Mouse (Mus musculus) megakaryocyte, embryonic 14.5 days (primary cell): ENCODE data around the gene Ikzf1. TPM values are rescaled to one million over a fixed set of nuclear protein-coding genes. Genes with fewer than 3 reads are reported as not detected.

Experiments used
- H3K27me3 ChIP-seq: replicated peaks from 2 replicates; pipeline ENCODE3; 2012; ENCODE audit warnings: inconsistent platforms
- H3K36me3 ChIP-seq: replicated peaks from 2 replicates; pipeline ENCODE3; 2012; ENCODE audit warnings: low read length, inconsistent platforms, mixed read lengths
- H3K4me1 ChIP-seq: 2 replicates; pipeline ENCODE4 v1.6.1; 2012; ENCODE audit warnings: inconsistent platforms
- H3K4me3 ChIP-seq: replicated peaks from 2 replicates; pipeline ENCODE3; 2012; ENCODE audit warnings: moderate library complexity, mild to moderate bottlenecking, inconsistent platforms
- H3K9me3 ChIP-seq: 2 replicates; pipeline ENCODE4 v1.6.1; 2012; ENCODE audit warnings: inconsistent platforms
- FLI1 ChIP-seq: IDR thresholded peaks from 2 replicates; pipeline ENCODE4 v1.6.1; 2012; ENCODE audit warnings: low read length, inconsistent platforms, mixed read lengths
- GATA1 ChIP-seq: IDR thresholded peaks from 3 replicates; pipeline ENCODE4 v1.6.1; 2012; ENCODE audit warnings: mixed read lengths, low read length, inconsistent platforms, borderline replicate concordance
- polyA plus RNA-seq: library from polyadenylated mRNA; stranded (reverse); fragments of >175 nt; gene quantifications from 2 replicates; pipeline ENCODE4 v1.2.3, GENCODE M21; 2012; ENCODE audit warnings: low replicate concordance; ENCODE audit not compliant: insufficient read depth

Gene Ikzf1
- polyA plus RNA-seq, 1 experiment = 15.2 TPM

DNA sequence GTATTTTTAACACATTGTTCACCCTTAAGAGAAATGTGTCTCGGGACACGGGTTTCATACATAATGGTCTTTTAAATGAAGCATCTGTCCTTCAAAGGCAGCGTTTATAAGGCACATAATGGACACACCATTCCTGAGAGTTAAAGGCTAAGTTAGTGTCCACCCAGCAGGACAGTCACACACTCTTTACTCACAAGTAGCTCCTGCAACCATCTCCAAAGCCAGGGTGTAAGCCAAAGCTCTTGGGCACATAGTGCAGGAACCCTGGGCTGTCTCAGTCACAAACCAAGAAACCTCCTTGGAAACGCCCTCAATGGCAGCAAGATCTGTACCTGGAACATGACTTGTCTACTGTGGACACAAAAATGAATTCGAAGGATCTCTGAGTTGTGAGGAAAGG lies 68.1 kb downstream of the Ikzf1 start:
- TF ChIP-seq GATA1 (no peak), FLI1 (no peak)
- H3K9me3 ChIP-seq = no peaks in the 10 kb centered on the region
- no peak overlapping the region for H3K4me3 ChIP-seq
- H3K4me1 ChIP-seq = no peaks in the 10 kb centered on the region; the same call in 1 of the 2 replicates
- peaks cover 83% of the 10 kb centered on the region for H3K36me3 ChIP-seq
- no peaks in the 10 kb centered on the region for H3K27me3 ChIP-seq

DNA sequence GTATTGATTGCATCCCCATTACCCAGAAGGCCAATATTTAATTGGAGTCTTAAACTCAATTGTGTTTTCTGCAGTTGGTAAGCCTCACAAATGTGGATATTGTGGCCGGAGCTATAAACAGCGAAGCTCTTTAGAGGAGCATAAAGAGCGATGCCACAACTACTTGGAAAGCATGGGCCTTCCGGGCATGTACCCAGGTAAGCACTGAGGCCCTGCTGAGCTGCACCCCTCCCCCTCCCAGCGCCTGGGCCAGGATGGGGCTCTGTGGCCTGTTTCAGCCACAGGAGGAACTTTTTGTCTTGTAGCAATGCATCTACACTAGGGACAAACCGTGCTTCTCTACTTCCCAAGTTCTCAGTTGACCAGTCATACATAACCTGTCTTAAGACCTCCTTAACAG lies 73.3 kb downstream of the Ikzf1 start:
- peaks cover 65% of the 10 kb centered on the region for H3K36me3 ChIP-seq
- TF ChIP-seq FLI1 (no peak), GATA1 (no peak)
- H3K27me3 ChIP-seq = no peaks in the 10 kb centered on the region
- no peak overlapping the region for H3K4me3 ChIP-seq
- no peaks in the 10 kb centered on the region for H3K9me3 ChIP-seq
- H3K4me1 ChIP-seq = peaks cover 20% of the 10 kb centered on the region

DNA sequence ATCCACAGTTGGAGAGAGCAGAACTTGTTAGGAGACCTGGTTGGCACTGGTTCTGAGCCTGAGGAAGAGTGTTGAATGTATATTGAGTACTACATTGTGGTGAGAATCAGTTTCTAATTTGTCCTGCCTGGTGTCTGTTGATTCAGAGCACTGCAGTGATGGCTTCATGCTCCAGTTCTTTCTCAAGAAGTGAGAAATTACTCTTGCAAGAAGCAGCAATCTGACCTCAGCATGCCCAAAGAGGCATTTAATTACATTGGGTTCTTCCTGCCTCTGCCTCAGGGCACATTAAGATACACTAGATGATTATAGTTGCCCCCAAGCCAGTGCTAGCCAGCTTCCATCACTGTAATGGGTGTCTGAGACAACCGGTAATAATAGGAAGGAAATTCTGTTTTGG lies 74.1 kb downstream of the Ikzf1 start:
- Histone ChIP-seq H3K4me1 (peaks cover 28% of the 10 kb centered on the region), H3K27me3 (no peaks in the 10 kb centered on the region), H3K36me3 (peaks cover 60% of the 10 kb centered on the region), H3K9me3 (no peaks in the 10 kb centered on the region), H3K4me3 (no peak overlapping the region)
- TF ChIP-seq FLI1 (no peak), GATA1 (no peak)

DNA sequence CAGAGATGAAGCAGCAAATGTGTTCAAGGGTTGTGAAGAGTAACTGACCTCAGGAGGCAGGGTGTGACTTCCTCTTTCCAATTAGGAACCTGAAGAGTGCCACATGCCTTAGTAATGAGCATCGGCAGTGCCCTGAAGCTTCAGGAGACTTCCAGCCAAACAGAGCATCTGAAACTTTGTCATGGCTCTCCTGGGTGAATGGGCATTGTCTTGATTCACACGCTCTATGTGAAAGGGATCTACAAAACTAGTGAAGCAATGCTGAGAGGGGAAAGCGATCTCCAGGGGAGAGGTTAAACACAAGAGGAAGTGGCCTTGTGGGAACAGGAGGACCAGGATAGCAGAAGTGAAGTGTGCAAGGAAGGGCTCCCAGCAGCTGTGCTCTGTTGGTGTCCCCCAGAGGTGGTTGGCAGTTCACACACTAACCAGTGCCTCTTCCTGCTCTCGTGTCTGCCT lies 78.4 kb downstream of the Ikzf1 start:
- TF ChIP-seq FLI1 = no peak
- no peak for TF ChIP-seq GATA1
- peaks cover 33% of the 10 kb centered on the region for H3K36me3 ChIP-seq
- peaks cover 55% of the 10 kb centered on the region for H3K4me1 ChIP-seq

DNA sequence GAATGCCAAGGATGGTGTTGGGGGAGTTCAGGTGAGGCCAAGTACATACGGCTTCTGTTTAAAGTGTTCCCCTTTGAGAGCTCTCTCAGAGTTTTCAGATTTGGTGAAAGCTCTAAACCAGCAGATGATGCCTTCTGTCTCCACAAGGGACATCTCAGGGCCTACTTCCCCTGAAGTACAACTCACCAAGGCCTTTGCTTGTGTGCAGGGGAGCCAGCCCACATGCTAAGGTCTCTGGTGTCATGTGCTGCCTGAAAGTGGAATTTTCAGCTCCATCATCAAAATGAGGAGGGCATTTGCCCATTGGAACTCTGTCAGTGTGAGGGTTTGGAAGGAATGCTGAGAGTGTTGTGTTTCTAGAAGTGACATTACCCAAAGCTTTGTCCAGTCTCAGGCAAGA lies 80.6 kb downstream of the Ikzf1 start:
- Histone ChIP-seq H3K4me3 (no peak overlapping the region), H3K4me1 (peaks cover 63% of the 10 kb centered on the region), H3K9me3 (no peaks in the 10 kb centered on the region), H3K27me3 (no peaks in the 10 kb centered on the region), H3K36me3 (peaks cover 32% of the 10 kb centered on the region)
- TF ChIP-seq GATA1 (no peak), FLI1 (no peak)

More for the DNA sequence above, 78.4 kb downstream of the Ikzf1 start:
- Histone ChIP-seq H3K27me3 (no peaks in the 10 kb centered on the region), H3K9me3 (no peaks in the 10 kb centered on the region), H3K4me3 (peak overlapping the region; percentile 85)

DNA sequence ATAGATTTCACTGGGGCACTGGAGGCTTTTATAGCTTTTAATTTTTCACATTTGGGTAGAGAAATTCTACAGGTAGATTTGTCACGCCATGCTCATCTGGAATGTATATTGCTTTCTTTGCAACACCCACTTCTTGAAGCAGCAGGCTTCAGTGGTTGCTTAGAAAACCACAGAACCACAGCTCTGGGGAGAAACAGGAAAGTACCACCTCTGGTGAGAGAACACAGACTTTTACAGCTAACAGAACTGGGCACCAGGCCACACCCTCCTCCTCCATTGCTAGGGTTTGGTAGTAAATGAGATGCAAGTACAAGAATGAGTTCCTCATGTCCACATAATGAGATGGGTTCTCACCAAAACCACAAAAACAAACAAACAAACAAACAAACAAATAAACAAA lies 81.3 kb downstream of the Ikzf1 start:
- TF ChIP-seq GATA1 (no peak), FLI1 (no peak)
- no peak overlapping the region for H3K4me3 ChIP-seq
- peaks cover 58% of the 10 kb centered on the region for H3K4me1 ChIP-seq
- peaks cover 33% of the 10 kb centered on the region for H3K36me3 ChIP-seq
- no peaks in the 10 kb centered on the region for H3K9me3 ChIP-seq
- no peaks in the 10 kb centered on the region for H3K27me3 ChIP-seq

DNA sequence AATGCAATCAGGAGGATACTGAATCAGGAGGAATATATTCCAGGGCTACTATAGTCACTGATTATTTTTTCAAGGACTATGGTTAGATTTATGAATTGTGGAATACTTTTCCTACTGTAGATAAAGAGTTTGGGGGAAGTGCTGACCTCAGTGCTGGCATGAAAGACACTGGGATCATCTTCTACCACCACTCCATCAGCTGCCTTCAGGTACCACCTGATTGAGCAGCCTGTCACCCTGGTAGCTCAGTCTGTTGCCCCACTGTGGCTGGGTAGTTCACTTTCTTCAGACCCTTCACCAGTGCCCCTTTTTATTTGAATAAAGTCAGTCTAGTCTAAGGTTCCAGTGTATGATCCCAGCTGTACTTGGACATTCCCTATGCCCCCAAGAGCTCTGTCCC lies 81.9 kb downstream of the Ikzf1 start:
- Histone ChIP-seq H3K27me3 (no peaks in the 10 kb centered on the region), H3K4me3 (no peak overlapping the region), H3K4me1 (peaks cover 56% of the 10 kb centered on the region), H3K36me3 (peaks cover 31% of the 10 kb centered on the region), H3K9me3 (no peaks in the 10 kb centered on the region)
- TF ChIP-seq GATA1 (no peak), FLI1 (no peak)

DNA sequence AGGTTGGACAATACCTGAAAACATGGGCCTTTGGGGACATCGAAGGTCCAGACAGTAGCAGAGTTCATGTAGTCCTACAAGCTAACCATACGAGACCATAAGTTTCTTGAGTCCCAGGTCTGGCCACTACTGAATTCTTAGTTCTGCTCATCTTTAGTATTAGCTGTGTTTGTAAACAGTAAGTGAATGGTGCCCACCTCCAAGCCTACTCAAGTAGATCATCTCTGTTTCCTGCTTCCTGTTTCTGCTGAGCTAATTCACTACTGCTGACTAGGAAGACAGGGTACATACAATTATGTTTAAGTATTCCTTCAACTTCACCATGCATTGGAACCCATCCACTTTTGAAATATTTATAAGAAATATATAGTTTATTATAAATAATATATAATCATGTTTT lies 83.3 kb downstream of the Ikzf1 start:
- H3K36me3 ChIP-seq = peaks cover 30% of the 10 kb centered on the region
- H3K27me3 ChIP-seq = no peaks in the 10 kb centered on the region
- peaks cover 46% of the 10 kb centered on the region for H3K4me1 ChIP-seq
- H3K4me3 ChIP-seq = no peak overlapping the region
- no peak for TF ChIP-seq FLI1
- TF ChIP-seq GATA1 = no peak
- no peaks in the 10 kb centered on the region for H3K9me3 ChIP-seq

DNA sequence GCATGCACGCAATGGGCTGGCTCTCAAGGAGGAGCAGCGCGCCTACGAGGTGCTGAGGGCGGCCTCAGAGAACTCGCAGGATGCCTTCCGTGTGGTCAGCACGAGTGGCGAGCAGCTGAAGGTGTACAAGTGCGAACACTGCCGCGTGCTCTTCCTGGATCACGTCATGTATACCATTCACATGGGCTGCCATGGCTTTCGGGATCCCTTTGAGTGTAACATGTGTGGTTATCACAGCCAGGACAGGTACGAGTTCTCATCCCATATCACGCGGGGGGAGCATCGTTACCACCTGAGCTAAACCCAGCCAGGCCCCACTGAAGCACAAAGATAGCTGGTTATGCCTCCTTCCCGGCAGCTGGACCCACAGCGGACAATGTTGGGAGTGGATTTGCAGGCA lies 84.5 kb downstream of the Ikzf1 start:
- H3K36me3 ChIP-seq = peaks cover 32% of the 10 kb centered on the region

DNA sequence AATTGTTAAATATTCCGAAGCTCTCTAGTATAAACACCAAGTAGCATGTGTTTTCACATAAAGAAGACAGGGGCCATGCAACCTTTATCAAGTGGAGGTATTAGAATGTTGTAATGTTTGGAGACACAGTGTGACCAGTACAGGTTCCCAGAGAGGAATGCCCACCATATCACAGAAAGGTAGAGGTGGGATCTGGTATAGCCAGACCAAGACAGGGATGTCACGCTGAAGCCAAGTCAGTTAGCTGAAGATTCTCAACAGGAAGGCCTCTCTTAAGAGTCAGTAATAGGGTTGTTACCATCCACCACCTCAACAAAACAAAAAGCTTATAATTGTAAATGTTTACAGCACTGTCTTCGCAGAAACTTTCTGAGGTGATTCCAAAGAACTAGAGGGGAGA lies 85.9 kb downstream of the Ikzf1 start:
- H3K4me3 ChIP-seq = no peak overlapping the region
- peaks cover 32% of the 10 kb centered on the region for H3K36me3 ChIP-seq
- H3K9me3 ChIP-seq = no peaks in the 10 kb centered on the region
- peaks cover 31% of the 10 kb centered on the region for H3K4me1 ChIP-seq
- TF ChIP-seq FLI1 (no peak), GATA1 (no peak)
- no peaks in the 10 kb centered on the region for H3K27me3 ChIP-seq

More for the DNA sequence above, 84.5 kb downstream of the Ikzf1 start:
- H3K27me3 ChIP-seq = no peaks in the 10 kb centered on the region
- no peaks in the 10 kb centered on the region for H3K9me3 ChIP-seq
- H3K4me1 ChIP-seq = peaks cover 37% of the 10 kb centered on the region
- H3K4me3 ChIP-seq = peak overlapping the region; percentile 12
- no peak for TF ChIP-seq GATA1
- TF ChIP-seq FLI1 = no peak

DNA sequence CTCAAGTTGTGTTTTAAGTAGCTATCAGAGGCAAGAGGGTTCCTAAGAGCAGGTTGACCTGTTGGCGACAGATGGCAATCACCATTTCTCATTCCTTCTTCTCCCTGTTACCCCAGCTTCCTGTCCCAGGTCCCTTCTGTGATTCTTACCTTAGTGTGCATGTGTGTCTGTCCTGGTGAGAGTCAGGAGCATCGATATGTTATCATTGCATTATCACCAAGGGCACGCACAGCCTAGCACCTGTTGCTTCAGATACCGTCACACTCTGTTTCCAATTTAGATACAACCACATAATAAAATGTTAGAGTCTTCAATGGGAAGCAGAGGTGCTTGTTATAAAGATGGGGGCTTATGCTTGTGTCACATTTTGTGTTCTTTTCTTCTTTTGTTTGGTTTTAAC lies 87.4 kb downstream of the Ikzf1 start:
- Histone ChIP-seq H3K36me3 (peaks cover 32% of the 10 kb centered on the region), H3K4me1 (peaks cover 24% of the 10 kb centered on the region)
- TF ChIP-seq FLI1 = no peak
- TF ChIP-seq GATA1 = no peak

More for the DNA sequence above, 87.4 kb downstream of the Ikzf1 start:
- Histone ChIP-seq H3K27me3 (no peaks in the 10 kb centered on the region), H3K4me3 (no peak overlapping the region), H3K9me3 (no peaks in the 10 kb centered on the region)
